Mouse (Mus musculus) T-helper 17 cell (primary cell): ENCODE results near the gene Evi2.

Experiments used
- in situ Hi-C, 2 experiments: fragments of 300-600 bp; cut with MboI, MseI; formaldehyde crosslinking; loops; 1 replicate in 1 of 2; 2 replicates in 1 of 2; pipeline ENCODE4 v1.15.1; 2025; ENCODE audit warnings: high pct_unique_total_duplicates in 2 of 2

The Evi2 gene

GRCm38 (mm10) chr11:79527015-79527738 is 3.2 kb downstream of the Evi2 start:
- in situ Hi-C loops, result loop anchor here in 1 of 2 experiments (10.0 kb wide), 1 partner anchor 1032 kb away; the partner anchor contains the start of genes Sarm1 and Vtn

- in situ Hi-C loops, result loop anchor here in 1 of 2 experiments (10.0 kb wide), 1 partner anchor 1032 kb away; the partner anchor contains the start of genes Sarm1 and Vtn
These were observed 3.8 kb downstream of the Evi2 start for GRCm38 (mm10) chr11:79526549-79526948.

- in situ Hi-C loops, result loop anchor here in 1 of 2 experiments (10.0 kb wide), 1 partner anchor 1029 kb away; the partner anchor contains the start of genes Sarm1 and Vtn
These were observed 6.1 kb downstream of the Evi2 start for GRCm38 (mm10) chr11:79524310-79524575.

- in situ Hi-C loops, result loop anchor here in 1 of 2 experiments (10.0 kb wide), 1 partner anchor 1029 kb away; the partner anchor contains the start of genes Sarm1 and Vtn
These were observed 6.7 kb downstream of the Evi2 start, which contains the start of gene Evi2b for GRCm38 (mm10) chr11:79523560-79524309. Evi2b (minus strand) TSS chr11:79523762.

- in situ Hi-C loops, result loop anchor here in 1 of 2 experiments (10.0 kb wide), 1 partner anchor 1028 kb away; the partner anchor contains the start of genes Sarm1 and Vtn
These were observed 7.4 kb downstream of the Evi2 start for GRCm38 (mm10) chr11:79522944-79523343.

- in situ Hi-C loops, result loop anchor here in 1 of 2 experiments (10.0 kb wide), 1 partner anchor 1027 kb away; the partner anchor contains the start of genes Sarm1 and Vtn
These were observed 8.5 kb downstream of the Evi2 start for GRCm38 (mm10) chr11:79521930-79522329.

- in situ Hi-C loops, result loop anchor here in 1 of 2 experiments (10.0 kb wide), 1 partner anchor 1026 kb away; the partner anchor contains the start of genes Sarm1 and Vtn
These were observed 9.6 kb downstream of the Evi2 start for GRCm38 (mm10) chr11:79520772-79521171.

- in situ Hi-C loops, result loop anchor here in 1 of 2 experiments (10.0 kb wide), 1 partner anchor 1025 kb away; the partner anchor contains the start of genes Sarm1 and Vtn
These were observed 10.5 kb downstream of the Evi2 start for GRCm38 (mm10) chr11:79519878-79520291.

GRCm38 (mm10) chr11:79519299-79519698 is 11.1 kb downstream of the Evi2 start:
- in situ Hi-C loops, result no loop called here

GRCm38 (mm10) chr11:79515798-79516197 is 14.6 kb downstream of the Evi2 start:
- in situ Hi-C loops, result no loop called here

- in situ Hi-C loops, result no loop called here
These were observed 15.1 kb downstream of the Evi2 start for GRCm38 (mm10) chr11:79515331-79515730.

- in situ Hi-C loops, result no loop called here
These were observed 18.4 kb downstream of the Evi2 start for GRCm38 (mm10) chr11:79511970-79512369.

- in situ Hi-C loops, result no loop called here
These were observed 25.9 kb downstream of the Evi2 start for GRCm38 (mm10) chr11:79504506-79504905.

- in situ Hi-C loops, result no loop called here
These were observed 26.5 kb downstream of the Evi2 start, which contains the start of gene Omg for GRCm38 (mm10) chr11:79503845-79504244. Omg (minus strand) TSS chr11:79504084.

- in situ Hi-C loops, result no loop called here
These were observed 27.5 kb downstream of the Evi2 start for GRCm38 (mm10) chr11:79502917-79503316.

GRCm38 (mm10) chr11:79494976-79495800 is 35.2 kb downstream of the Evi2 start:
- in situ Hi-C loops, result loop anchor here in 1 of 2 experiments (5.0 kb wide), 1 partner anchor 57 kb away; no protein-coding TSS in a partner anchor

- in situ Hi-C loops, result loop anchor here in 1 of 2 experiments (10.0 kb wide), 1 partner anchor 90 kb away; no protein-coding TSS in a partner anchor
These were observed 45.7 kb downstream of the Evi2 start for GRCm38 (mm10) chr11:79484721-79485120.

GRCm38 (mm10) chr11:79483876-79484528 is 46.4 kb downstream of the Evi2 start:
- in situ Hi-C loops, result loop anchor here in 1 of 2 experiments (10.0 kb wide), 1 partner anchor 91 kb away; no protein-coding TSS in a partner anchor

GRCm38 (mm10) chr11:79483392-79483791 is 47.0 kb downstream of the Evi2 start:
- in situ Hi-C loops, result loop anchor here in 1 of 2 experiments (10.0 kb wide), 1 partner anchor 91 kb away; no protein-coding TSS in a partner anchor

GRCm38 (mm10) chr11:79468097-79468496 is 62.3 kb downstream of the Evi2 start:
- in situ Hi-C loops, result loop anchor here in 1 of 2 experiments (10.0 kb wide), 1 partner anchor 1343 kb away; no protein-coding TSS in a partner anchor
